Mouse (Mus musculus) cerebellum, adult 2 months (tissue): ENCODE measurements around the gene Cnih3. TPM values are rescaled to one million over a fixed set of nuclear protein-coding genes. Genes with fewer than 3 reads are reported as not detected.

Experiments used
- DNase-seq, 2 experiments: peaks; one replicate each; pipeline ENCODE4 v3.0.0; 2021
- H3K27ac ChIP-seq: fragments of 200-500 bp; 2 replicates; pipeline ENCODE4 v1.5.1; 2012; ENCODE audit warnings: low read length, control low read depth, inconsistent platforms; ENCODE audit not compliant: insufficient read depth
- H3K27me3 ChIP-seq: fragments of 200-500 bp; 2 replicates; pipeline ENCODE4 v1.6.1; 2012; ENCODE audit warnings: inconsistent platforms, mild to moderate bottlenecking, low read length, moderate library complexity; ENCODE audit not compliant: control insufficient read depth, insufficient read depth
- H3K4me1 ChIP-seq: fragments of 200-500 bp; 2 replicates; pipeline ENCODE4 v1.6.1; 2011; ENCODE audit warnings: low read length; ENCODE audit not compliant: control insufficient read depth, insufficient read depth
- H3K4me3 ChIP-seq: fragments of 200-500 bp; replicated peaks from 2 replicates; pipeline ENCODE3; 2011; ENCODE audit warnings: mild to moderate bottlenecking, low read depth, low read length, control low read depth; ENCODE audit not compliant: insufficient read depth
- CTCF ChIP-seq: fragments of 200-500 bp; IDR thresholded peaks from 2 replicates; pipeline ENCODE4 v1.5.1; 2011; ENCODE audit warnings: low read depth, mild to moderate bottlenecking, control low read depth, low read length, moderate library complexity, borderline replicate concordance; ENCODE audit not compliant: insufficient read depth
- POLR2A ChIP-seq: fragments of 200-500 bp; IDR thresholded peaks from 2 replicates; pipeline ENCODE4 v1.6.1; 2011; ENCODE audit warnings: low read length, control low read depth, borderline replicate concordance; ENCODE audit not compliant: insufficient read depth
- WGBS: fragments of 180-500 bp; shearing (Covaris S2); methylation state at CpG from one replicate; pipeline ENCODE4 v1.1.7; 2018; 5-methylcytosine and 5-hydroxymethylcytosine counted together
- polyA plus RNA-seq: library from polyadenylated mRNA; depleted of rRNA; stranded (reverse); fragments of >200 nt; gene quantifications from 2 replicates; pipeline ENCODE4 v1.2.3, GENCODE M21; 2012

The Cnih3 gene
- polyA plus RNA-seq, 1 experiment = 6.9 TPM

- Histone ChIP-seq H3K27me3 (no peaks in the 10 kb centered on the region), H3K4me1 (peaks cover 13% of the 10 kb centered on the region; the same call in 1 of the 2 replicates), H3K27ac (no peak overlapping the region), H3K4me3 (no peak overlapping the region)
- DNase-seq = no peak
- TF ChIP-seq CTCF (no peak), POLR2A (no peak)
- 95% methylated on average over 6 of the region's 6 CpGs for WGBS
Observed at GRCm38 (mm10) chr1:181395234-181395828, 42.9 kb downstream of the Cnih3 start.

GRCm38 (mm10) chr1:181399179-181399578, 46.8 kb downstream of the Cnih3 start:
- H3K4me3 ChIP-seq = no peak overlapping the region
- no peak overlapping the region for H3K27ac ChIP-seq
- no peak for DNase-seq
- TF ChIP-seq CTCF (no peak), POLR2A (no peak)
- WGBS = 63% methylated on average over 3 of the region's 3 CpGs
- H3K27me3 ChIP-seq = no peaks in the 10 kb centered on the region
- peaks cover 5% of the 10 kb centered on the region for H3K4me1 ChIP-seq

- Histone ChIP-seq H3K27me3 (no peaks in the 10 kb centered on the region), H3K4me1 (peaks cover 15% of the 10 kb centered on the region), H3K4me3 (no peak overlapping the region), H3K27ac (no peak overlapping the region)
- TF ChIP-seq POLR2A (no peak), CTCF (no peak)
- 23% methylated on average over 7 of the region's 7 CpGs for WGBS
- DNase-seq = peak in 1 of 2 experiments; percentile 66
Observed at GRCm38 (mm10) chr1:181403056-181403455, 50.6 kb downstream of the Cnih3 start.

GRCm38 (mm10) chr1:181407281-181407680, 54.9 kb downstream of the Cnih3 start:
- DNase-seq = peak; percentile 76 to 89

GRCm38 (mm10) chr1:181408086-181408975, 55.9 kb downstream of the Cnih3 start:
- DNase-seq = peak; percentile 66 to 78
- no peak overlapping the region for H3K27ac ChIP-seq
- no peaks in the 10 kb centered on the region for H3K27me3 ChIP-seq
- no peak for TF ChIP-seq CTCF
- no peak for TF ChIP-seq POLR2A
- no peak overlapping the region for H3K4me3 ChIP-seq
- 21% methylated on average over 18 of the region's 18 CpGs for WGBS
- peaks cover 17% of the 10 kb centered on the region for H3K4me1 ChIP-seq

More at GRCm38 (mm10) chr1:181407281-181407680, 54.9 kb downstream of the Cnih3 start:
- TF ChIP-seq CTCF (no peak), POLR2A (no peak)
- Histone ChIP-seq H3K27ac (no peak overlapping the region), H3K4me1 (peaks cover 21% of the 10 kb centered on the region), H3K27me3 (no peaks in the 10 kb centered on the region), H3K4me3 (no peak overlapping the region)
- 16% methylated on average over 11 of the region's 11 CpGs for WGBS

GRCm38 (mm10) chr1:181409693-181410092, 57.3 kb downstream of the Cnih3 start:
- 95% methylated on average over 9 of the region's 9 CpGs for WGBS
- Histone ChIP-seq H3K4me1 (peaks cover 17% of the 10 kb centered on the region), H3K4me3 (no peak overlapping the region), H3K27me3 (no peaks in the 10 kb centered on the region), H3K27ac (no peak overlapping the region)
- no peak for TF ChIP-seq CTCF
- TF ChIP-seq POLR2A = no peak
- DNase-seq = no peak

- DNase-seq = no peak
Observed at GRCm38 (mm10) chr1:181410647-181411254, 58.3 kb downstream of the Cnih3 start.

More at GRCm38 (mm10) chr1:181410647-181411254, 58.3 kb downstream of the Cnih3 start:
- peaks cover 17% of the 10 kb centered on the region for H3K4me1 ChIP-seq
- no peak overlapping the region for H3K27ac ChIP-seq
- TF ChIP-seq CTCF (no peak), POLR2A (no peak)
- no peaks in the 10 kb centered on the region for H3K27me3 ChIP-seq
- H3K4me3 ChIP-seq = no peak overlapping the region
- 74% methylated on average over 8 of the region's 8 CpGs for WGBS
